Mouse (Mus musculus): ENCODE measurements around the gene Smc1b.

The Smc1b gene

DNA sequence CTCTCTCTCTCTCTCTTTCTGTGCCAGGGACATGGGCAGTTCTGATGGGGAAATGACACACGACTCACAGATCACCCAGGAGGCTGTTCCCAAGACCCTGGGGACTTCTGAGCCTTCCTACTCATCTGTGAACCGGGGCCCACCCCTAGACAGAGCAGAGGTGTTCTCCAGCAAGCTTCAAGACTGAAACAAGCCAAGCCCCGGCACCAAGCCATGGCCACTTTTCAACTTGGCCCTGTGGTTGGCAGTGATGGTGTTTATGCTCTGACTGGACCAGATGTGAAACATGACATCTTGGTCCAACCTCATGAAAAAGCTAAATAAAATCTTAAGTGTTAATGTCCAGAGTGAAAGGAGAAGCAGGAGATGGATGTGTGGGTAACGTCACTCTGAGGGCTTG is 109.6 kb downstream of the Smc1b start:
- no peak for DNase-seq (ENCODE audit: low read depth)

DNA sequence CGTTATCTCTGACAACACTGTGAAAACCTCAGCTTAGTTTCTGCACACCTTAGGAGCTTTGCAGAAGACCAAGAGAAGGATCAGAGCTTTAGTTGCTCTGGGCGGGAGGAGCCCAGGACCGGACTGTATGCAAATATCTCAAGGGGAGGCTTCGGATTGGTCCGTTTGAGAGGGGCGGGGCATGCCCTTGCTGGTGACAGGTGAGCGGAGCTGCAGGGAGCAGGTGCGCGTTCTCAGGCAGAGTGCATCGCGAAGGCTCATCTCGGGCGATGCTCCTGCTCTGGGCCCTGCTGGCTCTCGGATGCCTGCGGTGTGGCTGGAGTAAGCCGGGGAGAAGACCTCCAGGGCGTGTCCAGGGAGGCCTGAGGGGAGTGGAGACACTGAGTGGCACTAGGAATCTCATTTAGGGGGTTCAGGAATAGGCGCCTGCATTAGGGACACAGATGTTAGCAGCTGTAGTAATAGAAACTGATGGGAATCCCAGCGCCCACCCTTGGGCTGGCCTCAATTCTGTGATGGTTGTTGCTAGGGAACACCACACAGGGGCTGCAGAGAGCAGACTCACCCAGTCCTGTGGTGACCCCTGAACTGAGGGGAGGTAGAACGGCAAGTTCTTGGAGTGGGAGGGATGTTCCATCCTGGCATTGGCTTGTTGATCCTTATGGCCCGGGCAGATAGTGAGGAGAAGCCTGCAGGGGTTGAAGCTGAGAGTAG is 114.7 kb downstream of the Smc1b start, which contains the start of gene Upk3a:
Gene Upk3a (plus strand): TSS at position 191 of the 714 bp plus-strand sequence.
- DNase-seq (ENCODE audit: low read depth): no peak

- no peak for DNase-seq (ENCODE audit: low read depth)
Observed at GRCm38 (mm10) chr15:85015771-85016170, 116.0 kb downstream of the Smc1b start.
